Mouse (Mus musculus): Measurements from ENCODE around the gene Dnah9. TPM values are rescaled to one million over a fixed set of nuclear protein-coding genes. Genes with fewer than 3 reads are reported as not detected.
A peak's percentile ranks its signal among the peaks of the same experiment; 100 is the strongest.

Gene Dnah9
- polyA plus RNA-seq, 1 experiment = not detected

GRCm38 (mm10) chr11:66140631-66141252, 27.6 kb downstream of the Dnah9 start:
- TF ChIP-seq POLR2A (IDR thresholded peaks at IDR 0.05; ENCODE audit: insufficient read depth, low read length) (no peak), EP300 (IDR thresholded peaks at IDR 0.05; ENCODE audit: insufficient read depth, low read depth, low read length) (no peak), CTCF (IDR thresholded peaks at IDR 0.05; ENCODE audit: low read depth, low read length) (no peak)
- Histone ChIP-seq H3K9ac (ENCODE audit: low read depth, poor library complexity, severe bottlenecking) (no peak overlapping the region), H3K4me3 (ENCODE audit: low read depth, low read length) (no peak overlapping the region), H3K4me1 (ENCODE audit: control insufficient read depth, insufficient read depth, low read length) (no peaks in the 10 kb centered on the region), H3K36me3 (ENCODE audit: control insufficient read depth, insufficient read depth, low read length, poor library complexity, severe bottlenecking) (no peaks in the 10 kb centered on the region), H3K9me3 (replicated peaks; ENCODE audit: control insufficient read depth, insufficient read depth, low read length, poor library complexity, severe bottlenecking) (no peaks in the 10 kb centered on the region), H3K27ac (ENCODE audit: insufficient read depth, low read length) (no peak overlapping the region), H3K27me3 (ENCODE audit: control insufficient read depth, insufficient read depth, low read length, poor library complexity, severe bottlenecking) (no peaks in the 10 kb centered on the region)

DNA sequence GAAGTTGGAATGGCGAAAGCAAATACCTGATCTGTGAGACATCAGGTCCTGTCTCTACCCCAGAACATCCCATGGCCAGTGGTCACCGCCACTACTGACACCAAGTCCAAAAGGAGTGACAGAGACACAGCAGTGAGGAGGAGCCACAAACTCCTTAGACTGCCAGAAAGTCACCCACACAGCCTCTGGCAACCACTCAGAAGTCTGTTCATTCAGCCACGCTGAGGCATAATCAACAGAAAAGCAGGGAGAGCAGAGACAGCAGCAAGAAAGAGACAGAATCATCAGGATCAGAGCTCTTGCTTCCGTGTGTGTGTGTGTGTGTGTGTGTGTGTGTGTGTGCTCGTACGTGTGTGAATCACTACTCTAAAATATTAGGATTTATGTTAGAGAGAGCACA, 33.5 kb downstream of the Dnah9 start:
- Histone ChIP-seq H3K27me3 (ENCODE audit: control insufficient read depth, insufficient read depth, low read length, poor library complexity, severe bottlenecking) (no peaks in the 10 kb centered on the region), H3K4me3 (ENCODE audit: low read depth, low read length) (no peak overlapping the region), H3K4me1 (ENCODE audit: control insufficient read depth, insufficient read depth, low read length) (no peaks in the 10 kb centered on the region)

DNA sequence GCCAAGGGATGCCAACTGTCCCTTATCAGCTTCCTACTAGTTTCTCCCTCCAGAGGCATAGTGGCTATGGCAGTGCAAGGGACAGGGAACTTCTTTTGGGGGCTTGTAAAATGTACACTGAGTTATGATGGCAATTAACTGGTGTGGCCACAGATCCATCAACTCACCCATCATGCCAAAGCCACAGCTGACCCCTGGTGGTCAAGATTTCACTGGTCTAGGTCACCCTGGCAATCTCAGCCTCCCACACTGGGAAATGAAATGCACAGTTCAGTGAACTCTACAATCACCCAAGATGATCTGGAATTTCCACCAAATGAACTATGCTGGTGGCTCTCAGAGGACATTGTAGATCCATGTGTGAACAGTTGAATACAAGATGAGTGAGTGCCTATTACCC, 42.2 kb downstream of the Dnah9 start:
- H3K27ac ChIP-seq (ENCODE audit: insufficient read depth, low read length) = no peak overlapping the region
- H3K27me3 ChIP-seq (ENCODE audit: control insufficient read depth, insufficient read depth, low read length, poor library complexity, severe bottlenecking) = no peaks in the 10 kb centered on the region
- TF ChIP-seq EP300 (IDR thresholded peaks at IDR 0.05; ENCODE audit: insufficient read depth, low read depth, low read length) (no peak), CTCF (IDR thresholded peaks at IDR 0.05; ENCODE audit: low read depth, low read length) (no peak), POLR2A (IDR thresholded peaks at IDR 0.05; ENCODE audit: insufficient read depth, low read length) (no peak)
- no peak overlapping the region for H3K9ac ChIP-seq (ENCODE audit: low read depth, poor library complexity, severe bottlenecking)
- no peak overlapping the region for H3K4me3 ChIP-seq (ENCODE audit: low read depth, low read length)
- H3K36me3 ChIP-seq (ENCODE audit: control insufficient read depth, insufficient read depth, low read length, poor library complexity, severe bottlenecking) = no peaks in the 10 kb centered on the region
- no peaks in the 10 kb centered on the region for H3K9me3 ChIP-seq (replicated peaks; ENCODE audit: control insufficient read depth, insufficient read depth, low read length, poor library complexity, severe bottlenecking)
- no peaks in the 10 kb centered on the region for H3K4me1 ChIP-seq (ENCODE audit: control insufficient read depth, insufficient read depth, low read length)

More for the DNA sequence above, 33.5 kb downstream of the Dnah9 start:
- no peaks in the 10 kb centered on the region for H3K9me3 ChIP-seq (replicated peaks; ENCODE audit: control insufficient read depth, insufficient read depth, low read length, poor library complexity, severe bottlenecking)
- H3K36me3 ChIP-seq (ENCODE audit: control insufficient read depth, insufficient read depth, low read length, poor library complexity, severe bottlenecking) = no peaks in the 10 kb centered on the region
- H3K27ac ChIP-seq (ENCODE audit: insufficient read depth, low read length) = no peak overlapping the region
- no peak for TF ChIP-seq EP300 (IDR thresholded peaks at IDR 0.05; ENCODE audit: insufficient read depth, low read depth, low read length)
- no peak for TF ChIP-seq POLR2A (IDR thresholded peaks at IDR 0.05; ENCODE audit: insufficient read depth, low read length)
- no peak for TF ChIP-seq CTCF (IDR thresholded peaks at IDR 0.05; ENCODE audit: low read depth, low read length)
- H3K9ac ChIP-seq (ENCODE audit: low read depth, poor library complexity, severe bottlenecking) = no peak overlapping the region

GRCm38 (mm10) chr11:66124496-66124895, 43.9 kb downstream of the Dnah9 start:
- H3K4me3 ChIP-seq (ENCODE audit: low read depth, low read length) = no peak overlapping the region
- no peaks in the 10 kb centered on the region for H3K27me3 ChIP-seq (ENCODE audit: control insufficient read depth, insufficient read depth, low read length, poor library complexity, severe bottlenecking)
- no peaks in the 10 kb centered on the region for H3K36me3 ChIP-seq (ENCODE audit: control insufficient read depth, insufficient read depth, low read length, poor library complexity, severe bottlenecking)
- no peaks in the 10 kb centered on the region for H3K4me1 ChIP-seq (ENCODE audit: control insufficient read depth, insufficient read depth, low read length)
- no peak for TF ChIP-seq EP300 (IDR thresholded peaks at IDR 0.05; ENCODE audit: insufficient read depth, low read depth, low read length)
- TF ChIP-seq CTCF (IDR thresholded peaks at IDR 0.05; ENCODE audit: low read depth, low read length) = no peak
- TF ChIP-seq POLR2A (IDR thresholded peaks at IDR 0.05; ENCODE audit: insufficient read depth, low read length) = no peak
- H3K9ac ChIP-seq (ENCODE audit: low read depth, poor library complexity, severe bottlenecking) = no peak overlapping the region
- H3K9me3 ChIP-seq (replicated peaks; ENCODE audit: control insufficient read depth, insufficient read depth, low read length, poor library complexity, severe bottlenecking) = no peaks in the 10 kb centered on the region
- no peak overlapping the region for H3K27ac ChIP-seq (ENCODE audit: insufficient read depth, low read length)

GRCm38 (mm10) chr11:66122017-66122416, 46.3 kb downstream of the Dnah9 start:
- Histone ChIP-seq H3K9ac (ENCODE audit: low read depth, poor library complexity, severe bottlenecking) (no peak overlapping the region), H3K27me3 (ENCODE audit: control insufficient read depth, insufficient read depth, low read length, poor library complexity, severe bottlenecking) (no peaks in the 10 kb centered on the region), H3K27ac (ENCODE audit: insufficient read depth, low read length) (no peak overlapping the region), H3K4me3 (ENCODE audit: low read depth, low read length) (no peak overlapping the region), H3K4me1 (ENCODE audit: control insufficient read depth, insufficient read depth, low read length) (no peaks in the 10 kb centered on the region), H3K36me3 (ENCODE audit: control insufficient read depth, insufficient read depth, low read length, poor library complexity, severe bottlenecking) (no peaks in the 10 kb centered on the region), H3K9me3 (replicated peaks; ENCODE audit: control insufficient read depth, insufficient read depth, low read length, poor library complexity, severe bottlenecking) (no peaks in the 10 kb centered on the region)
- TF ChIP-seq EP300 (IDR thresholded peaks at IDR 0.05; ENCODE audit: insufficient read depth, low read depth, low read length) (no peak), CTCF (IDR thresholded peaks at IDR 0.05; ENCODE audit: low read depth, low read length) (peak; percentile 51)

DNA sequence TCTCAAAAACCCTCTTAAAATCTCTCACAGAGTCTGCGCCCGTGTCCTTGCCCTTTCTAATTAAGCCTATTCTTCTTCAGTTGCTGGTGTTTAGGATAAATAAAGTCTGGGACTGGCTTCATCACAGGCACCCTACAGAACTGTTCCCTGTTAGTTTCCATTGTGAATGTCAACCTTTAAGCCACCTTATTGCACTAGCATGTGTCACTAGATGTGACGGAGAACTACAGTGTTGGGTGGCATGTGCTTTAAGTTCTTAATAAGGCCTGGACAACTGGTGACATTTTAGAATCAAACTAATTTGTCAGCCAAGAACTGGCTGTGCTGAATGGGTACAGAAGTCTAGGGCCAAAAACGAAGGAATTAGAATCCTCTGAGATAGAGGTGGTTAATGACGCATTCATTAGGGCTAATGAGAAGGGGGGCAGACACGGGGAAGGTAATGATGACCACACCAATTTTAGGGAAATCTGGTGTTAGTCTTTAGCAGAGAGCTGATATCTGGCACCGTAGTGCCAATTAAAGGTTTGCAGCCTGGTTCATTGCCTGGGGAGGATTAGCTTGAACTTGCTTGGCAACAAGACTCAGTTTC, 84.6 kb downstream of the Dnah9 start:
- H3K36me3 ChIP-seq (ENCODE audit: control insufficient read depth, insufficient read depth, low read length, poor library complexity, severe bottlenecking) = no peaks in the 10 kb centered on the region
- TF ChIP-seq POLR2A (IDR thresholded peaks at IDR 0.05; ENCODE audit: insufficient read depth, low read length) (no peak), CTCF (IDR thresholded peaks at IDR 0.05; ENCODE audit: low read depth, low read length) (no peak), EP300 (IDR thresholded peaks at IDR 0.05; ENCODE audit: insufficient read depth, low read depth, low read length) (no peak)
- no peak overlapping the region for H3K27ac ChIP-seq (ENCODE audit: insufficient read depth, low read length)
- H3K4me3 ChIP-seq (ENCODE audit: low read depth, low read length) = no peak overlapping the region
- H3K4me1 ChIP-seq (ENCODE audit: control insufficient read depth, insufficient read depth, low read length) = no peaks in the 10 kb centered on the region
- no peaks in the 10 kb centered on the region for H3K9me3 ChIP-seq (replicated peaks; ENCODE audit: control insufficient read depth, insufficient read depth, low read length, poor library complexity, severe bottlenecking)
- H3K27me3 ChIP-seq (ENCODE audit: control insufficient read depth, insufficient read depth, low read length, poor library complexity, severe bottlenecking) = no peaks in the 10 kb centered on the region
- H3K9ac ChIP-seq (ENCODE audit: low read depth, poor library complexity, severe bottlenecking) = no peak overlapping the region

All from ES-Bruce4 (cell line).